Mouse (Mus musculus) heart, embryonic 11.5 days (tissue): ENCODE results near the gene Gm45837. TPM values are rescaled to one million over a fixed set of nuclear protein-coding genes. Genes with fewer than 3 reads are reported as not detected.
A peak's percentile ranks its signal among the peaks of the same experiment; 100 is the strongest.

Experiments
- ATAC-seq: fragments of 200-750 bp; cut with Nextera tagmentation; replicated peaks from 2 replicates; pipeline ENCODE4 v1.8.0; 2017; ENCODE audit warnings: moderate library complexity; ENCODE audit not compliant: insufficient number of reproducible peaks, low FRiP score, low TSS enrichment
- H3K27ac ChIP-seq: fragments of 300-500 bp; sonication (generic); 2 replicates; pipeline ENCODE4 v1.5.1; 2014; ENCODE audit warnings: mild to moderate bottlenecking, low read depth, low read length
- H3K27me3 ChIP-seq: fragments of 300-500 bp; sonication (generic); 2 replicates; pipeline ENCODE4 v1.6.1; 2014; ENCODE audit warnings: mild to moderate bottlenecking, low read length, mixed read lengths; ENCODE audit not compliant: control insufficient read depth, insufficient read depth
- H3K36me3 ChIP-seq: fragments of 300-500 bp; sonication (generic); 2 replicates; pipeline ENCODE4 v1.6.1; 2014; ENCODE audit warnings: mild to moderate bottlenecking, low read length, moderate library complexity, mixed read lengths; ENCODE audit not compliant: control insufficient read depth, insufficient read depth
- H3K4me1 ChIP-seq: fragments of 300-500 bp; sonication (generic); 2 replicates; pipeline ENCODE4 v1.6.1; 2014; ENCODE audit warnings: low read length; ENCODE audit not compliant: control insufficient read depth, insufficient read depth
- H3K4me2 ChIP-seq: fragments of 300-500 bp; sonication (generic); 2 replicates; pipeline ENCODE4 v1.6.1; 2014; ENCODE audit warnings: mild to moderate bottlenecking, moderate library complexity
- H3K4me3 ChIP-seq: fragments of 300-500 bp; sonication (generic); 2 replicates; pipeline ENCODE4 v1.5.1; 2014; ENCODE audit warnings: low read depth, low read length
- H3K9ac ChIP-seq: fragments of 300-500 bp; sonication (generic); 2 replicates; pipeline ENCODE4 v1.6.1; 2014; ENCODE audit warnings: mild to moderate bottlenecking, low read depth, low read length, moderate library complexity
- H3K9me3 ChIP-seq: fragments of 300-500 bp; sonication (generic); replicated peaks from 2 replicates; pipeline ENCODE4 v1.6.1; 2016; ENCODE audit warnings: low read length; ENCODE audit not compliant: control insufficient read depth
- WGBS: fragments of 180-500 bp; shearing (Covaris S2); extraction: QIAGEN DNeasy Blood & Tissue Kit; methylation state at CpG from one replicate; pipeline ENCODE4 v1.1.7; 2014; ENCODE audit not compliant: insufficient replicate concordance; 5-methylcytosine and 5-hydroxymethylcytosine counted together
- polyA plus RNA-seq: library from polyadenylated mRNA; unstranded; fragments of >200 nt; fragmentation: Nextera tagmentation; extraction: Ambion mirVana; gene quantifications from 2 replicates; pipeline ENCODE4 v1.2.1, GENCODE M21; 2014

Gm45837 gene
- polyA plus RNA-seq, 1 experiment from 2014 or later = not detected

DNA sequence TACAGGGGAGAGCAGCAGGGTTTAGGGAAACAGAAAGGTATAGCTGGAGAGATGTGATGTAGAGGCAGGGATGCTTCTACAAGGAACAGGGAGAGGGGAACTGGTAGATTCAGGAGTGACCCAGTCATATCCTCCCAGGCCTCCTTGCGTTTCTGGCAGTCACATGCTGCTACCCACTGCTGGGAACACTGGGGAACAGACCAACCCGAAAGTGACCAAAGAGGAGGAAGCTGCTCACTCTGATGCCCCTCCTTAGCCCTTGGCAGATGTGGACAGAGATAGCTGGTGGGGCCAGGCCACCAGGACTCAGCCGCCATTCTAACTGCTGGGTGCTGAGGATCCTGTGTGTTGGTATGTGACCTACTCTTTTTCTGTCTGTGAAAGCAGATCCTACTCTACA lies 26.9 kb upstream of the Gm45837 start:
- no peak for ATAC-seq
- Histone ChIP-seq H3K9ac (no peak overlapping the region), H3K4me3 (no peak overlapping the region), H3K9me3 (no peaks in the 10 kb centered on the region), H3K4me1 (peaks cover 32% of the 10 kb centered on the region), H3K36me3 (no peaks in the 10 kb centered on the region; the same call in 1 of the 2 replicates), H3K4me2 (no peak overlapping the region), H3K27me3 (no peaks in the 10 kb centered on the region), H3K27ac (no peak overlapping the region)
- WGBS = 72% methylated on average over 3 of the region's 3 CpGs

DNA sequence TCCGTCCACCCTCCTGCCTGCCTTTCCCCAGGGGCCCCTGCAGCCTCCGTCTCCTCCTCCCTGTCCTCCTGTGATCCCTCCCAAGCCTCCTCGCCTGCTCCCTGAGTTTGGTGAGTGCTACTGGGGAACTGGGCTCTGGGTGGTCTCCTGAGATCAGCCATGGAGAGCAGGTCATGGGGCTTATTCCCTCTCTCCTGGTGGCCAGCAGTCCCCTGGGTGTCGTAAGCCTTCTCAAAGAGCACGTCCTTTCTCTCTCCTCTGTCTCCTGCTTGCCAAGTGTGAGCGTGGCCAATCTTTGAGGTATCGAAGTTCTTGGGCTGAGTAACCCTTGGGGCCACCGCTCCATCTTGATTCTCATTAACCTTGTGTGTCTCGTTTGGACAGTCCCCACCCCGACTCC lies 25.8 kb upstream of the Gm45837 start:
- no peaks in the 10 kb centered on the region for H3K27me3 ChIP-seq
- no peak overlapping the region for H3K9ac ChIP-seq
- no peaks in the 10 kb centered on the region; the same call in 1 of the 2 replicates for H3K36me3 ChIP-seq
- H3K4me2 ChIP-seq = no peak overlapping the region
- WGBS = 64% methylated on average over 10 of the region's 10 CpGs
- H3K4me1 ChIP-seq = peaks cover 29% of the 10 kb centered on the region
- ATAC-seq = no peak
- no peaks in the 10 kb centered on the region for H3K9me3 ChIP-seq
- H3K27ac ChIP-seq = no peak overlapping the region
- H3K4me3 ChIP-seq = no peak overlapping the region

DNA sequence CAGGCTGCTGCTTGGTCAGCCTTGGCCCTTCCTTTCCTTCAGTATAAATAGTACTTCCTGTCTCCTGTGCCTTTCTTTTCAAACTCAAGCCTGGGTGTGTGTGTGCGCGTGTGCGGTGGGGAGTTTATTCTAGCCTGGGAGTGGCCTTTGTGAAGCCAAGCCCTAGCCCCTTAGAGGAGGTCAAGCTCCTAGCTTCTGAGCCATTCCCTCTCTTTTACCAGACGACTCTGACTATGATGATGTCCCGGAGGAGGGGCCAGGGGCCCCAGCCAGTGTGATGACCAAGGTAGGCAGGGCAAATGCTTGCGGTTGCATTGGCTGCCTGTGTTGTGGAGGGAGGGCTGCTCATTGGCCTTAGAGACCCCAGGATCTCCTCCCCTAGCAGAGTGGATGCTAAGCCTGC lies 25.4 kb upstream of the Gm45837 start:
- no peak overlapping the region for H3K9ac ChIP-seq
- no peak for ATAC-seq
- H3K4me1 ChIP-seq = peaks cover 33% of the 10 kb centered on the region
- H3K27me3 ChIP-seq = no peaks in the 10 kb centered on the region
- no peaks in the 10 kb centered on the region; the same call in 1 of the 2 replicates for H3K36me3 ChIP-seq
- no peak overlapping the region for H3K27ac ChIP-seq
- WGBS = 34% methylated on average over 6 of the region's 6 CpGs
- no peaks in the 10 kb centered on the region for H3K9me3 ChIP-seq
- H3K4me3 ChIP-seq = no peak overlapping the region
- H3K4me2 ChIP-seq = no peak overlapping the region

DNA sequence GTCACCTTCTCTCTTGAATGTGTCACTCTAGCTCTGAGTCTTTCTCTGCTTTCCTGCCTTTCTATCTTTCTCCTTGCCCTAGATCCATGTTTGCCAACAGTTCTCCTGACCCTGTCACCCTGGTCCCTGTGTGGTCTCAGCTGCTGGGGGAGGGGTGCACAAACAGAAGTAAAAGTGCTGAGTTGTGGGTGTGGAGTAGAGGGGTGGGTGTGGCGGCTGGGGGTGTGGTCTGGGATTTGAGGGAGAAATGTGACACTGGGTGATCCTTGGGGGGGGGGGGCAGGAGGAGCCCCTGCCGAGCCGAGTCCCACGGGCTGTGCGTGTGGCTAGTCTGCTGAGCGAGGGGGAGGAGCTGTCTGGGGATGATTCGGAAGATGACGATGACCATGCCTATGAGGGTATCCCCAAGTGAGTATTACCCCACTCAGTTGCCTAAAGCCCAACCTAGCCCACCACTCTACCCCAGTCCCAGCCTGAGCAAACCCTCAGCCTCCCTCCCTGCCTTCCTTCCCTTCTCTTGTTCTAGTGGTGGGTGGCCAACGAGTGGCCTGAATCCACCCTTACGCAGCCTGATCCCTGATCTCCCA lies 24.7 kb upstream of the Gm45837 start:
- H3K4me2 ChIP-seq = no peak overlapping the region
- no peak overlapping the region for H3K4me3 ChIP-seq
- peaks cover 39% of the 10 kb centered on the region for H3K4me1 ChIP-seq
- H3K9ac ChIP-seq = no peak overlapping the region
- H3K36me3 ChIP-seq = no peaks in the 10 kb centered on the region; the same call in 1 of the 2 replicates
- no peak for ATAC-seq
- no peak overlapping the region for H3K27ac ChIP-seq
- no peaks in the 10 kb centered on the region for H3K27me3 ChIP-seq
- no peaks in the 10 kb centered on the region for H3K9me3 ChIP-seq
- WGBS = 56% methylated on average over 9 of the region's 10 CpGs

DNA sequence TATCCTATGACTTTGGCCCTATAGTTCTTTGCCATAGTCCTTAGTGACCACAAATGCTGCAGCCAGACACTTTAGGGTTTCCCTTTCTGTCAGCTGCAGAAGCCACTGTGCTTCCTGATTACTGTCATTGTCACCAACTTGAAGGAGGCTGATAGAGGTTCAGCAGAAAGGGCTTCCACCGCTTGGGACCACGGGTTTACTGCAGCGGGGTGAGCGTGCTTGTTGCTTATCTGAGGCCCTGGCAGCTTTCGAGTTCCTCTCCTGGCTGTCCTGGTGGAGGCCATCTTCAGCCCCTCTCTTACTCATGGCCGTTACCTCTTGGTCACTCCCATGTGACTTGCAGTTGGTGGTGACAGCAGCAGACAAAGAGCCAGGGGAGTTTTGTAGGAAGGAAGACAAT lies 21.4 kb upstream of the Gm45837 start:
- Histone ChIP-seq H3K9ac (no peak overlapping the region), H3K27ac (0 out of 2 replicates have a peak overlapping the region, but pooled peaks have one; percentile 29), H3K9me3 (no peaks in the 10 kb centered on the region), H3K27me3 (no peaks in the 10 kb centered on the region), H3K4me2 (no peak overlapping the region), H3K36me3 (no peaks in the 10 kb centered on the region; the same call in 1 of the 2 replicates), H3K4me3 (no peak overlapping the region), H3K4me1 (peaks cover 67% of the 10 kb centered on the region)
- 26% methylated on average over 6 of the region's 6 CpGs for WGBS
- no peak for ATAC-seq

DNA sequence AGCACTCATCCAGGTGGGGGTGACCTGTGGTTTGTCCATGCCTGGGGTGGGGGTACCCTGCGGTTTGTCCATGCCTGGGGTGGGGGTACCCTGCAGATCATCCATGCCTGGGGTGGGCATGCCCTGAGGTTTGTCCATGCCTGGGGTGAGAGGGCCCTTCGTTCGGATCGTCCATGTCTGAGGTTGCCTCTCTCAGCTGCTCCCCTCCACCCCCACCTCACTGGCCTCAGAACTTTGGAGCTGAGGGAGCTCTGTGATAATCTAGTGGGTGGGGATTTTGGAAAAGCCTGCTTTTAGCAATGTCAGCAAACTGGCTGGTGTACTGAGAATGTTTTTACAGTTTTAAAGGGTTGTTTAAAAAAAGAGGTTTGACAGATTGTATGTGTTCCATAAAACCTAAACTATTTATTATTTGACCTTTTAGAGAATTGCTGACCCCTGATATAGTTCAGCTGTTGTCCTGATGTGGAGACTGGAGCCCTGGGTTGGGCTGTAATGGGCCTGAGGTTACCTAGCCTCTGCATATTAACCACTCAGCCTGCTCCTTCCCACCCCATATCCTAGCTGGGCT lies 18.7 kb upstream of the Gm45837 start:
- Histone ChIP-seq H3K4me2 (no peak overlapping the region; the same call in 1 of the 2 replicates), H3K36me3 (no peaks in the 10 kb centered on the region; the same call in 1 of the 2 replicates), H3K27me3 (no peaks in the 10 kb centered on the region), H3K9ac (0 out of 2 replicates have a peak overlapping the region, but pooled peaks have one; percentile 10), H3K9me3 (no peaks in the 10 kb centered on the region), H3K4me1 (peaks cover 54% of the 10 kb centered on the region), H3K4me3 (no peak overlapping the region), H3K27ac (peak overlapping the region; percentile 64; the same call in 1 of the 2 replicates)
- no peak for ATAC-seq
- 67% methylated on average over 4 of the region's 4 CpGs for WGBS

DNA sequence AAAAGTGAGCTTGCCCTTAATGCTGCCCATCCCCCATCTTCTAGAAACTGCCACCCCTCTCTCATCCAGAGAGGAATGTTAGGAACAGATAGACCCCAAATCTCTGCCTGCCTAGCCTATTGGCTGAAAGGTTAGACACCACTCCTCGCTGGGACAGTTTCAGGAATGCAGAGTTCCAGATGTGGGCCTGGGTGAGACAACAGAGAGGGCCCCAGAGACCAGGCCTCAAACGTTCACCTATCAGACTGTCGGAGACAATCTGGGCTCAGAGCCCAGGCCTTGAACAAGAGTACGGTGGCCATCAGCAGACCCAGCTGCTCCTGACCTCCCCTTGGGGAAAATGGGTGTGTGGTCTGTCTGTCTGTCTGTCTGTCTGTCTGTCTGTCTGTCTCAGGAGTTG lies 17.7 kb upstream of the Gm45837 start:
- H3K4me1 ChIP-seq = peaks cover 54% of the 10 kb centered on the region
- no peak overlapping the region for H3K4me3 ChIP-seq
- H3K36me3 ChIP-seq = no peaks in the 10 kb centered on the region; the same call in 1 of the 2 replicates
- H3K27ac ChIP-seq = peak overlapping the region; percentile 73
- H3K27me3 ChIP-seq = no peaks in the 10 kb centered on the region
- no peak overlapping the region for H3K9ac ChIP-seq
- no peak overlapping the region for H3K4me2 ChIP-seq
- ATAC-seq = no peak
- H3K9me3 ChIP-seq = no peaks in the 10 kb centered on the region
- 23% methylated on average over 4 of the region's 4 CpGs for whole genome bisulfite sequencing

DNA sequence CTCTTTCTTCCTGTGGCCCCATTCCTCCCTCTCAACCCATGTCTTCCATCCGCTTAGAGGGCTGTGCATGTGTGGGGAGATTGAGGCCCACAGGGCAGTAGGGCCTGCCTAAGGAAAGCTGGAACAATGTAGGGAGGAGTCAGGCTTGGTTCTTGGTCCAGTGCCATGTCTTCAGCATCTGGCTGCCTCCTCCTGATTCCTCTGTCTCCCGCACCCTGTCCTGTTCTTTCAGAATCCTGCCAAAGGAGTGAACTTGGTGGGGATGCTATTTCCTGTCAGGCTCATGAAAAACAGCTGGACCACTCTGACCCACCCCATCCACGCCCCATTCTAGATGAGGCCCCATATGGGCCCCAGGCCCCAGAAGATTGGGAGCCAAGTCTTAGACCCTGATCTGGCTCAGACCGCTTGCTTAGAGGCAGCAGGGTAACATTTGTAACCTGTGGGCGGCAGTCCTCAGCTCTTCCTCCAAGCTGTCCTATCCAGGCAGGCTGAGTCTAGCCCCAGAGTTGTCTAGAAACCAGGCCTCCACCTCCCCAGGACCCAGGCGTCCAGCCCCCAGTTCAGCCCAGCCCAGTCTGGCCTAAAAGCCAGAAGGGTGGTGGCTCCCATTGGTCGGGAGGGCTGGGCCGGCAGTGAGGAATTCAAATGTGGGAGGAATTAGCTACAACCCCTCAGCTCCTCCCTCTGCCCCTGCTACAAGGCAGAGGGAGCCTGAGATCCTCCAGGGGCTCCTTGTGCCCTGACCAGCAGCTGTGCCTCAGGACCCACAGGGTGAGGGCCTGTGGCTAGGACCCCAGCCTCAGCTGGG lies 16.8 kb upstream of the Gm45837 start:
- ATAC-seq = peak; percentile 60; the same call in 1 of the 2 replicates
- WGBS = 41% methylated on average over 8 of the region's 8 CpGs
- peak overlapping the region; percentile 73 for H3K27ac ChIP-seq
- no peaks in the 10 kb centered on the region for H3K36me3 ChIP-seq
- H3K4me3 ChIP-seq = no peak overlapping the region
- H3K4me2 ChIP-seq = peak overlapping the region; percentile 41
- no peaks in the 10 kb centered on the region for H3K27me3 ChIP-seq
- peaks cover 52% of the 10 kb centered on the region for H3K4me1 ChIP-seq
- H3K9me3 ChIP-seq = no peaks in the 10 kb centered on the region
- H3K9ac ChIP-seq = peak overlapping the region; percentile 43; the same call in 1 of the 2 replicates
